ENCODE assay signal across 32 mouse cellular contexts in the genomic region with DNA sequence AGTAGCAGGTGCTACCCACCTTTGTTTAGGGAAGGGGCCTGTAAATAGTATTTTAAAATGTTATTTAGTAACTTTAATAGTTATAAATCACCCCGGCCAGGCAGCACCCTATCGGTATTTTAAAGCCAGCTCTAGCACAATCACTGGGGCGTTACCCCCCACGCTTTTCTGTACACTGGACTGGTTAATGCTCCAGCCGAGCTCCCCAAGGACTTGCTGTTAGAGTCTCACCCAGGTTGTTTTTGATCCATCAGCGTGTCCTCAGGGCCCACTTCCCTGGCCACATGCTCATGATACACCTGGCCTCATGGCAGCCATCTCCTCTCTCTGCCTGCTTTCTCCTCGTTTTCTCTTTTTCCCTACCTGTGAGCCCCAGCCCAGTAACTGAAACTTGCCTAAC.
"Had no signal": no experiment of that assay in that cellular context is flagged by ENCODE, and none has a peak within 500 bp of the region (broad histone marks: within the 10 kb centered on the region; RNA-seq: fewer than 3 reads in every experiment).

No protein-coding gene starts in this region.

- H3K9ac ChIP-seq: heart, embryonic 12.5 days; heart, embryonic 13.5 days; heart, embryonic 15.5 days; hindbrain, embryonic 12.5 days; hindbrain, embryonic 13.5 days; hindbrain, embryonic 14.5 days; hindbrain, embryonic 15.5 days; intestine, embryonic 15.5 days had no signal

- H3K27me3 ChIP-seq: heart, embryonic 12.5 days; heart, embryonic 13.5 days; heart, embryonic 15.5 days; hindbrain, embryonic 12.5 days; hindbrain, embryonic 13.5 days; hindbrain, embryonic 15.5 days; intestine, embryonic 15.5 days had no signal

- H3K36me3 ChIP-seq: heart, embryonic 10.5 days; heart, embryonic 12.5 days; heart, embryonic 13.5 days; heart, embryonic 15.5 days; hindbrain, embryonic 10.5 days; hindbrain, embryonic 12.5 days; hindbrain, embryonic 13.5 days; hindbrain, embryonic 15.5 days; intestine, embryonic 15.5 days had no signal

- ATAC-seq: hindbrain, embryonic 16.5 days; hindbrain, postnatal 0 days; inflammation-experienced regulatory T-cells, adult 6 months; intestine, embryonic 15.5 days; intestine, embryonic 16.5 days; intestine, postnatal 0 days had no signal

- DNase-seq: heart, adult 18-20 months; heart, adult 2 months; heart, postnatal 10 days; heart, postnatal 14 days; heart, postnatal 36 days; heart, postnatal 4 days; kidney, adult 11 months; kidney, adult 18-20 months; kidney, adult 9 months; kidney, postnatal 14 days; kidney, postnatal 36 days; layer of hippocampus, adult 9-11 months; layer of hippocampus, postnatal 36 days had no signal

- H3K9me3 ChIP-seq: heart, embryonic 10.5 days; heart, embryonic 12.5 days; heart, embryonic 13.5 days; heart, embryonic 15.5 days; hindbrain, embryonic 10.5 days; hindbrain, embryonic 12.5 days; hindbrain, embryonic 13.5 days; hindbrain, embryonic 15.5 days; intestine, embryonic 15.5 days had no signal

- H3K4me3 ChIP-seq: heart, adult 2 months; heart, embryonic 10.5 days; heart, embryonic 12.5 days; heart, embryonic 13.5 days; heart, embryonic 15.5 days; hindbrain, embryonic 10.5 days; hindbrain, embryonic 12.5 days; hindbrain, embryonic 13.5 days; hindbrain, embryonic 15.5 days; intestine, embryonic 15.5 days; layer of hippocampus, adult 2 months; left cerebral cortex, adult 2 months had no signal

- H3K4me2 ChIP-seq: heart, embryonic 11.5 days; heart, embryonic 12.5 days; heart, embryonic 13.5 days; heart, embryonic 15.5 days; hindbrain, embryonic 12.5 days; hindbrain, embryonic 13.5 days; hindbrain, embryonic 14.5 days; hindbrain, embryonic 15.5 days; intestine, embryonic 15.5 days had no signal

- H3K4me1 ChIP-seq: heart, embryonic 10.5 days; heart, embryonic 12.5 days; heart, embryonic 13.5 days; heart, embryonic 15.5 days; hindbrain, embryonic 10.5 days; hindbrain, embryonic 12.5 days; hindbrain, embryonic 13.5 days; hindbrain, embryonic 15.5 days; intestine, embryonic 15.5 days had no signal

- H3K27ac ChIP-seq: heart, adult 2 months; heart, embryonic 10.5 days; heart, embryonic 13.5 days; heart, embryonic 15.5 days; hindbrain, embryonic 10.5 days; hindbrain, embryonic 12.5 days; hindbrain, embryonic 13.5 days; hindbrain, embryonic 14.5 days; hindbrain, embryonic 15.5 days; hindbrain, postnatal 0 days; intestine, embryonic 15.5 days; kidney, postnatal 0 days; layer of hippocampus, adult 2 months; left cerebral cortex, adult 2 months had no signal
